Mouse (Mus musculus): ENCODE measurements around the gene Stt3b. TPM values are rescaled to one million over a fixed set of nuclear protein-coding genes. Genes with fewer than 3 reads are reported as not detected.

Stt3b gene
- polyA plus RNA-seq, 1 experiment from 2014 or later = 91.3 TPM

GRCm38 (mm10) chr9:115234561-115234960, 75.7 kb downstream of the Stt3b start:
- Histone ChIP-seq H3K36me3 (ENCODE audit: control insufficient read depth, insufficient read depth, low read length) (peaks cover 2% of the 10 kb centered on the region; the same call in 1 of the 2 replicates), H3K4me2 (ENCODE audit: low read depth, low read length) (no peak overlapping the region), H3K27ac (ENCODE audit: low read length) (no peak overlapping the region), H3K9me3 (ENCODE audit: control insufficient read depth, low read length) (no peaks in the 10 kb centered on the region), H3K4me3 (ENCODE audit: low read length) (no peak overlapping the region), H3K4me1 (replicated peaks; ENCODE audit: control insufficient read depth, insufficient read depth, low read length) (no peaks in the 10 kb centered on the region), H3K9ac (ENCODE audit: low read length) (no peak overlapping the region), H3K27me3 (ENCODE audit: control insufficient read depth, insufficient read depth, low read depth, low read length) (no peaks in the 10 kb centered on the region)
- WGBS = 88% methylated on average over 2 of the region's 2 CpGs
- no peak for ATAC-seq (ENCODE audit: low read depth)

DNA sequence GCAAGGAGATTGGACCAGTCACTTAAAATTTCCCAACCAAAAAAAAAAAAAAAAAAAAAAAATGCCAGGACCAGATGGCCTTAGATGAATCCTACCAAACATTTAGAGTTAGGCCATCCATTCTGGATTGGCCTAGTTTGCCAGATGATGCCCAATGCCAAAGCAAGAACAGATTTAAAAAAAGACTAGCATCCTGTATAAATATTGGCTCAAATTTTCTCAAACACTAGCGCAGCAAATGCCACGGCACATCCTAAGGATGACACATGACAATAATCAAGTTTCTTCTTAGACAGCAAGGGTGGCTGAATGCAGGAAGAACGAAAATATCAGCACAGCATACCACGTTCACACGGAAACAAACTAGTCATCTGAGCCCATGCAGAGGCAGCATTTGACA, 76.5 kb downstream of the Stt3b start:
- H3K27ac ChIP-seq (ENCODE audit: low read length) = no peak overlapping the region
- no peak for ATAC-seq (ENCODE audit: low read depth)
- no peak overlapping the region for H3K9ac ChIP-seq (ENCODE audit: low read length)
- H3K27me3 ChIP-seq (ENCODE audit: control insufficient read depth, insufficient read depth, low read depth, low read length) = no peaks in the 10 kb centered on the region
- H3K4me2 ChIP-seq (ENCODE audit: low read depth, low read length) = no peak overlapping the region
- no peaks in the 10 kb centered on the region; the same call in 1 of the 2 replicates for H3K36me3 ChIP-seq (ENCODE audit: control insufficient read depth, insufficient read depth, low read length)
- WGBS = 84% methylated on average over 5 of the region's 5 CpGs
- H3K4me3 ChIP-seq (ENCODE audit: low read length) = no peak overlapping the region
- H3K4me1 ChIP-seq (replicated peaks; ENCODE audit: control insufficient read depth, insufficient read depth, low read length) = no peaks in the 10 kb centered on the region
- no peaks in the 10 kb centered on the region for H3K9me3 ChIP-seq (ENCODE audit: control insufficient read depth, low read length)

DNA sequence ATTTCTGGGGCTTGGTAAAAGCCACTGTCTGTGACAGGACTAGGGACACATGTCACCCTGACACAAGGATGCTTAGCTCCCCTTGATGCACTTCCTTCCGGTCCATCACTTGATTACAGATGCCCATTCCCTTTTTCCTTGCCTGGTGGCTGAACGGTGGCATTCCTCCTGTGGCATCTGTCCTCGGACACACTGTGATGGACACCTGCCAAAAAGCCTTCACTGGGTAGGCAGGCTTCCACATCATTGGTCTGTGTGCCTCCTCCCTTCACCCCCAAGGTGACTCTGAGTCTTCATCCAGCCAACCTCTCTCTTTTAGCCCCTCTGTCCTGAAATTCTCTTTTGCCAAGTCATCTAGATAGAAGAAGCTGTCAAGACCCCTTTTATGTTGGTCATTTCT, 78.7 kb downstream of the Stt3b start:
- H3K4me2 ChIP-seq (ENCODE audit: low read depth, low read length) = no peak overlapping the region
- H3K27me3 ChIP-seq (ENCODE audit: control insufficient read depth, insufficient read depth, low read depth, low read length) = no peaks in the 10 kb centered on the region
- no peak overlapping the region for H3K27ac ChIP-seq (ENCODE audit: low read length)
- no peaks in the 10 kb centered on the region for H3K36me3 ChIP-seq (ENCODE audit: control insufficient read depth, insufficient read depth, low read length)
- 85% methylated on average over 3 of the region's 3 CpGs for WGBS
- ATAC-seq (ENCODE audit: low read depth) = no peak
- no peaks in the 10 kb centered on the region for H3K4me1 ChIP-seq (replicated peaks; ENCODE audit: control insufficient read depth, insufficient read depth, low read length)
- no peaks in the 10 kb centered on the region for H3K9me3 ChIP-seq (ENCODE audit: control insufficient read depth, low read length)
- H3K9ac ChIP-seq (ENCODE audit: low read length) = no peak overlapping the region
- no peak overlapping the region for H3K4me3 ChIP-seq (ENCODE audit: low read length)

DNA sequence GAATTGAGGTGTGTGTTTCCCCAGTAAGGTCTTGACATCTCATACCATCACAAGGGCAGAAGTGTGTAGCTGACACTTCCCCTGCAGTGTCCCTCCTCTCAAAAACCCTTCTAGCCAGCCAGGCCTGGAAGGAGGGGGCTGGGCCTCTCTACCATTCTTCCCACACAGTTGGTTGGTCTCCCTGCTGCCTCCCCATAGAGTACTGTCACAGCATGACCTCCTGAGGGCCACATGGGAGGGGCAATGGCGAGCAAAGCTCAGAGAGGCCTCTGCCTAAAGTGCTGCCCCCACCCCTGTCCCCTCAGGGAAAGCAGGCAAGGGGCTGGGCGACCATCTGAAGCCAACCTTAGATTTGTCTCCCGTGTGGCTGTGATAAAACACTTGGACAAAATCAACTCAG, 80.1 kb downstream of the Stt3b start:
- Histone ChIP-seq H3K4me1 (replicated peaks; ENCODE audit: control insufficient read depth, insufficient read depth, low read length) (no peaks in the 10 kb centered on the region), H3K4me3 (ENCODE audit: low read length) (no peak overlapping the region), H3K9ac (ENCODE audit: low read length) (no peak overlapping the region), H3K9me3 (ENCODE audit: control insufficient read depth, low read length) (no peaks in the 10 kb centered on the region), H3K36me3 (ENCODE audit: control insufficient read depth, insufficient read depth, low read length) (no peaks in the 10 kb centered on the region), H3K27me3 (ENCODE audit: control insufficient read depth, insufficient read depth, low read depth, low read length) (no peaks in the 10 kb centered on the region), H3K27ac (ENCODE audit: low read length) (no peak overlapping the region), H3K4me2 (ENCODE audit: low read depth, low read length) (no peak overlapping the region)
- WGBS = 35% methylated on average over 3 of the region's 3 CpGs
- no peak for ATAC-seq (ENCODE audit: low read depth)

DNA sequence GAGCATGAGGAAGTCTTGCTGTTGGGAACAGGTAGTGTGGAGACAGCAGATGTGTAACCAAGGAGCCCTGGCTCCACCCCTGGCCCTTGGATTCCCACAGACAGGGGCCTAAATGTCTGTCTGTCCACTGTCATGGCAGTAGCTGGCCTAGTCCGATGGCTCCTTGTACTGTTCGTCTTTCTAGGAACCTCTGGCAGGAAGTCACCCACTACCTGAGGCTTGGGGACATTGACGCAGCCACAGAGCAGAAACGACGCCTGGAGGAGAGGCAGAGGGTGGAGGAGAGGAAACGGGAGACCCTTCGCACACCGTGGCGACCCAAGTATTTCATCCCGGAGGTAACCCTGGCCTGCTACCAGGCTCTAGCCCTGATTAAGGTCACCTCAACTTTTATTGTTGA, 80.5 kb downstream of the Stt3b start:
- Histone ChIP-seq H3K9ac (ENCODE audit: low read length) (no peak overlapping the region), H3K4me2 (ENCODE audit: low read depth, low read length) (no peak overlapping the region), H3K27ac (ENCODE audit: low read length) (no peak overlapping the region), H3K4me3 (ENCODE audit: low read length) (no peak overlapping the region), H3K36me3 (ENCODE audit: control insufficient read depth, insufficient read depth, low read length) (no peaks in the 10 kb centered on the region), H3K4me1 (replicated peaks; ENCODE audit: control insufficient read depth, insufficient read depth, low read length) (no peaks in the 10 kb centered on the region), H3K9me3 (ENCODE audit: control insufficient read depth, low read length) (no peaks in the 10 kb centered on the region), H3K27me3 (ENCODE audit: control insufficient read depth, insufficient read depth, low read depth, low read length) (no peaks in the 10 kb centered on the region)
- WGBS = 76% methylated on average over 10 of the region's 10 CpGs
- no peak for ATAC-seq (ENCODE audit: low read depth)

DNA sequence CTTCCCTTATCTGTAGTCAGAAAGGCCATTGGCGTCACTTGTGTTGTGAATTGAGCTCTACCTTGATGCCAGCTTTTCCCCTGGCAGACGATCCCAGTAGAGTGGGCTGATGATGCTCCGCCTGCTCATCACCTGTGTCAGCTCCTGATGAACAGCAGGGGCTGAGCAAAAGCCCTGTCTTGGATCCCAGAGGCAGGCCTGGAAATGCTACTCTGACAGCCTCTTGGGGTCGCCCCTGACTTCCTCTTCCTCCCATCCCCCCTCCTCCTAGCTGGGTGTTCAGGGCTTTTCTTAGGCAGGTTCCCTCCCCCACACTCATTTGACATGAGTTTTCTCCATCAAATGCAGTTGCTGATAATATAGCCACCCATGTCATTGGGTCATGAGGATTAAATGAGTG, 81.1 kb downstream of the Stt3b start:
- Histone ChIP-seq H3K9ac (ENCODE audit: low read length) (no peak overlapping the region), H3K36me3 (ENCODE audit: control insufficient read depth, insufficient read depth, low read length) (no peaks in the 10 kb centered on the region), H3K27me3 (ENCODE audit: control insufficient read depth, insufficient read depth, low read depth, low read length) (no peaks in the 10 kb centered on the region), H3K4me3 (ENCODE audit: low read length) (no peak overlapping the region), H3K27ac (ENCODE audit: low read length) (no peak overlapping the region), H3K9me3 (ENCODE audit: control insufficient read depth, low read length) (no peaks in the 10 kb centered on the region), H3K4me2 (ENCODE audit: low read depth, low read length) (no peak overlapping the region), H3K4me1 (replicated peaks; ENCODE audit: control insufficient read depth, insufficient read depth, low read length) (no peaks in the 10 kb centered on the region)
- ATAC-seq (ENCODE audit: low read depth) = no peak
- 69% methylated on average over 4 of the region's 4 CpGs for WGBS

DNA sequence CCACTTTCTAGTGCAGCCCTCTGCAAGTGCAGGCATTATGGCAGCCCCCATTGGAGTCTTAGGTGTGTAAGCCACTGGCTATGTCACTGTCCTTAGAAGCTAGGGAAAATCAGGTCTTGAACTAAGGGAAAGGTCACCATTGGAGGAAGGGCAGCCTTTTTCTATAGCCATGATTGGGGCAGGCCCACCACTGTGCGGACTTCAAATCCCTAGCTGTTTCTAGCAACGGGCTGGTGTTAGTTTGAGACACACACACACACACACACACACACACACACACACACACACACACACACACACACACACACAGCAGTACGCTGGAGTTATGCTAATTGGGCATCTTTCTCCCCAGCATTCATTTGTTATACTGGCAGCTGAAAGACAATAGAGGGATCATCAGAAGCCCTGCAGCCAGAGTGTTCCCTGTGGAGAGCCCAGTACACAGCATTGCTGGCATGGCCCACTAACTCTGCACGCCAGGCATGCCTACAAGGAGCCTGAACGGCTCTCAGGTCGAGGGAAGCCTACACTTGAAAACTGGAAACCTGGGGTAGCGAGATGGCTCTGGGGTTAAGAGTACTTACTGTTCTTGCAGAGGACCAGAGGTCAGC, 85.4 kb downstream of the Stt3b start:
- no peak for ATAC-seq (ENCODE audit: low read depth)
- Histone ChIP-seq H3K9me3 (ENCODE audit: control insufficient read depth, low read length) (no peaks in the 10 kb centered on the region), H3K36me3 (ENCODE audit: control insufficient read depth, insufficient read depth, low read length) (no peaks in the 10 kb centered on the region), H3K4me1 (replicated peaks; ENCODE audit: control insufficient read depth, insufficient read depth, low read length) (no peaks in the 10 kb centered on the region), H3K9ac (ENCODE audit: low read length) (no peak overlapping the region), H3K27me3 (ENCODE audit: control insufficient read depth, insufficient read depth, low read depth, low read length) (no peaks in the 10 kb centered on the region), H3K4me3 (ENCODE audit: low read length) (no peak overlapping the region), H3K27ac (ENCODE audit: low read length) (no peak overlapping the region), H3K4me2 (ENCODE audit: low read depth, low read length) (no peak overlapping the region)
- WGBS = 65% methylated on average over 7 of the region's 7 CpGs

DNA sequence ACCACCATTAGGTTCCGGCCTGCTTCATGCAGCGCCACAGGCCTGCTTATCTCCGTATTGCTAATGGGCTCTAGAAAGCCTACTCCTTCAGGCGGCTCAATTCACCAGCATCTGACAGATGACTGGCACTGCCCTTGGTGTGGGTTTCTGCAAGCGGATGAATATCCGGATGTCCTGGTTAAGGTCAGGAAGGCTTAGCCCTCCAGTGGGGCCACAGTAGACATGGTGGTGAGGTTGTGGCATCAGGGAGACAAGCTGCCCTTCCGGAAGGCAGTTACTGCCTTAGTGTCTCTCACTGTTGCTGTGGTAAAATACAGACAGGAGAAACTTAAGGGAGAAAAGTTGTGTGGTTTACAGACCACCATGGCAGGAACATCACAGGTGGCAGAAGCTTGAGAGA, 89.0 kb downstream of the Stt3b start:
- ATAC-seq (ENCODE audit: low read depth) = no peak
- Histone ChIP-seq H3K9ac (ENCODE audit: low read length) (no peak overlapping the region), H3K4me1 (replicated peaks; ENCODE audit: control insufficient read depth, insufficient read depth, low read length) (no peaks in the 10 kb centered on the region; the same call in 1 of the 2 replicates), H3K9me3 (ENCODE audit: control insufficient read depth, low read length) (no peaks in the 10 kb centered on the region), H3K4me3 (ENCODE audit: low read length) (no peak overlapping the region), H3K27ac (ENCODE audit: low read length) (no peak overlapping the region), H3K36me3 (ENCODE audit: control insufficient read depth, insufficient read depth, low read length) (no peaks in the 10 kb centered on the region), H3K27me3 (ENCODE audit: control insufficient read depth, insufficient read depth, low read depth, low read length) (no peaks in the 10 kb centered on the region), H3K4me2 (ENCODE audit: low read depth, low read length) (no peak overlapping the region)
- 91% methylated on average over 7 of the region's 7 CpGs for WGBS

GRCm38 (mm10) chr9:115220466-115220865, 89.8 kb downstream of the Stt3b start:
- H3K27me3 ChIP-seq (ENCODE audit: control insufficient read depth, insufficient read depth, low read depth, low read length) = no peaks in the 10 kb centered on the region
- no peaks in the 10 kb centered on the region for H3K9me3 ChIP-seq (ENCODE audit: control insufficient read depth, low read length)
- H3K4me1 ChIP-seq (replicated peaks; ENCODE audit: control insufficient read depth, insufficient read depth, low read length) = peaks cover 6% of the 10 kb centered on the region; the same call in 1 of the 2 replicates
- WGBS = 71% methylated on average over 7 of the region's 7 CpGs
- H3K4me3 ChIP-seq (ENCODE audit: low read length) = no peak overlapping the region
- H3K4me2 ChIP-seq (ENCODE audit: low read depth, low read length) = no peak overlapping the region
- no peaks in the 10 kb centered on the region for H3K36me3 ChIP-seq (ENCODE audit: control insufficient read depth, insufficient read depth, low read length)
- no peak for ATAC-seq (ENCODE audit: low read depth)
- no peak overlapping the region for H3K9ac ChIP-seq (ENCODE audit: low read length)
- H3K27ac ChIP-seq (ENCODE audit: low read length) = no peak overlapping the region

GRCm38 (mm10) chr9:115217984-115218383, 92.2 kb downstream of the Stt3b start:
- Histone ChIP-seq H3K4me3 (ENCODE audit: low read length) (no peak overlapping the region), H3K36me3 (ENCODE audit: control insufficient read depth, insufficient read depth, low read length) (no peaks in the 10 kb centered on the region), H3K27me3 (ENCODE audit: control insufficient read depth, insufficient read depth, low read depth, low read length) (no peaks in the 10 kb centered on the region), H3K4me1 (replicated peaks; ENCODE audit: control insufficient read depth, insufficient read depth, low read length) (peaks cover 15% of the 10 kb centered on the region; the same call in 1 of the 2 replicates), H3K9me3 (ENCODE audit: control insufficient read depth, low read length) (no peaks in the 10 kb centered on the region), H3K9ac (ENCODE audit: low read length) (no peak overlapping the region), H3K27ac (ENCODE audit: low read length) (no peak overlapping the region), H3K4me2 (ENCODE audit: low read depth, low read length) (no peak overlapping the region)
- WGBS = 22% methylated on average over 9 of the region's 9 CpGs
- ATAC-seq (ENCODE audit: low read depth) = peak; percentile 36; the same call in 1 of the 2 replicates
